Mouse (Mus musculus): ENCODE measurements around the gene Ifitm2. TPM values are rescaled to one million over a fixed set of nuclear protein-coding genes. Genes with fewer than 3 reads are reported as not detected.
"Not testable (repeated sequence)": the region's sequence is repeated elsewhere in the genome, so short reads cannot be mapped to it uniquely, and the experiment has no call there.

Ifitm2 gene
- polyA plus RNA-seq, 1 experiment from 2014 or later, result 949 TPM

DNA sequence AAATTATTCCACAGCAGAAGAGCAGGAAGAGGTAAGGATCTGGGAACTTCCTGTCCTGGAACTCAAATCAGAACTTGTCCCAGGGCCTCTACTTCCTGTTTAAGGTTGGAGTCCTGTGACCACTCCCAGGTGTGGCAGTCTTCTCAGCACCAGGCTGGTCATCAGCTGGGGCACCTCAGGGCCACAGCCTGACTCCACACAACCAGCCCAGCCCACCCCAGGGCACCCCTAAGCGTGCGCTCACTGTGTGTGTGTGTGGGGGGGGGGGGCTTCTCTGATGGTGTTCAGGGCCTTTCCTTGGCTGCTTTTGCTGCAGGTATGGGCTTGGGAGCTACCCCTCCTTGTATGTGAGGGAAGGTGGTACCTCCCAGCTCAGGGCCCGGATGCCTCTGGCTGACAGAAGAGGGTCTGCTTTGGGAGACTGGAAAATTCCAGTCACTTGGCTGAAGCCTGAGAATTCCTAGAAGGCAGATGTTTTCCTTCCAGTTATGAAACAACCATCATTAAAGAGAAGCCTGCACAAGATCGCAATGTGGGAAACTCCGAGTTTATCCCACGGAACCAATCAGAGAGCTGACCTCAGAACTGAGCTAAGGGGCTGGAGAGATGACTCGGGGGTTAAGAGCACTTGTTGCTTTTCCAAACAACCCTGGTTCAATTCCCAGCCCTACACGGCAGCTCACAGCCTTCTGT, 15.8 kb upstream of the Ifitm2 start:
- H3K4me2 ChIP-seq (ENCODE audit: low read depth, low read length), result no peak overlapping the region

GRCm38 (mm10) chr7:140970931-140971330, 15.1 kb upstream of the Ifitm2 start:
- 36% methylated on average over 7 of the region's 7 CpGs for WGBS
- H3K27ac ChIP-seq (ENCODE audit: low read length), result no peak overlapping the region; the same call in 1 of the 2 replicates
- H3K4me1 ChIP-seq (replicated peaks; ENCODE audit: control insufficient read depth, insufficient read depth, low read length), result peaks cover 13% of the 10 kb centered on the region
- H3K4me3 ChIP-seq (ENCODE audit: low read length), result no peak overlapping the region
- no peaks in the 10 kb centered on the region for H3K36me3 ChIP-seq (ENCODE audit: control insufficient read depth, insufficient read depth, low read length)
- H3K27me3 ChIP-seq (ENCODE audit: control insufficient read depth, insufficient read depth, low read depth, low read length), result no peaks in the 10 kb centered on the region
- H3K9me3 ChIP-seq (ENCODE audit: control insufficient read depth, low read length), result no peaks in the 10 kb centered on the region
- no peak for ATAC-seq (ENCODE audit: low read depth)
- H3K4me2 ChIP-seq (ENCODE audit: low read depth, low read length), result no peak overlapping the region
- no peak overlapping the region for H3K9ac ChIP-seq (ENCODE audit: low read length)

More for the DNA sequence above, 15.8 kb upstream of the Ifitm2 start:
- Histone ChIP-seq H3K4me3 (ENCODE audit: low read length) (no peak overlapping the region), H3K4me1 (replicated peaks; ENCODE audit: control insufficient read depth, insufficient read depth, low read length) (peaks cover 13% of the 10 kb centered on the region), H3K27me3 (ENCODE audit: control insufficient read depth, insufficient read depth, low read depth, low read length) (no peaks in the 10 kb centered on the region), H3K36me3 (ENCODE audit: control insufficient read depth, insufficient read depth, low read length) (no peaks in the 10 kb centered on the region), H3K27ac (ENCODE audit: low read length) (peak overlapping the region; percentile 78), H3K9me3 (ENCODE audit: control insufficient read depth, low read length) (no peaks in the 10 kb centered on the region), H3K9ac (ENCODE audit: low read length) (0 out of 2 replicates have a peak overlapping the region, but pooled peaks have one; percentile 34)
- 42% methylated on average over 8 of the region's 8 CpGs for WGBS
- peak; percentile 69 for ATAC-seq (ENCODE audit: low read depth)

DNA sequence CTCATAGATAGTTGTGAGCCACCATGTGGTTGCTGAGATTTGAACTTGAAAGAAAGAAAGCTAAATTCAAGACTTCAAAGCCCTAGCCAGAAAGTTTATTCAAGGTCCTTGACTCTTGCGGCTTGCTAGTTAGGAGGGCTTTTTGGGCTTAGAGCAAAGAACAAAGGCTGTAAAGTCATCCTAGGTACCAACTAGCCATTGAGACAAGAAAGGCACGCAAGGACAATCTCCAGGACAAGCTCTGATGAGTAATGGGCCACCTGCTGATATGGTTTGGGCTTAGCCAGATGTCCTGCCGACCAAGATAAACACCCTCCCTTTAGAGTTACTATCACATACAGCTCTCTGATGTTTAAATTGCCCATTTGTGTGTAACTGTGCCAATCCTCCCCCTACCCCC, 12.9 kb upstream of the Ifitm2 start:
- H3K36me3 ChIP-seq (ENCODE audit: control insufficient read depth, insufficient read depth, low read length); H3K27ac ChIP-seq (ENCODE audit: low read length); H3K27me3 ChIP-seq (ENCODE audit: control insufficient read depth, insufficient read depth, low read depth, low read length); ATAC-seq (ENCODE audit: low read depth); H3K4me2 ChIP-seq (ENCODE audit: low read depth, low read length); H3K4me3 ChIP-seq (ENCODE audit: low read length); H3K9me3 ChIP-seq (ENCODE audit: control insufficient read depth, low read length); H3K9ac ChIP-seq (ENCODE audit: low read length): not testable (repeated sequence)
- H3K4me1 ChIP-seq (replicated peaks; ENCODE audit: control insufficient read depth, insufficient read depth, low read length), result peaks cover 13% of the 10 kb centered on the region
- 28% methylated on average over 3 of the region's 3 CpGs for WGBS

DNA sequence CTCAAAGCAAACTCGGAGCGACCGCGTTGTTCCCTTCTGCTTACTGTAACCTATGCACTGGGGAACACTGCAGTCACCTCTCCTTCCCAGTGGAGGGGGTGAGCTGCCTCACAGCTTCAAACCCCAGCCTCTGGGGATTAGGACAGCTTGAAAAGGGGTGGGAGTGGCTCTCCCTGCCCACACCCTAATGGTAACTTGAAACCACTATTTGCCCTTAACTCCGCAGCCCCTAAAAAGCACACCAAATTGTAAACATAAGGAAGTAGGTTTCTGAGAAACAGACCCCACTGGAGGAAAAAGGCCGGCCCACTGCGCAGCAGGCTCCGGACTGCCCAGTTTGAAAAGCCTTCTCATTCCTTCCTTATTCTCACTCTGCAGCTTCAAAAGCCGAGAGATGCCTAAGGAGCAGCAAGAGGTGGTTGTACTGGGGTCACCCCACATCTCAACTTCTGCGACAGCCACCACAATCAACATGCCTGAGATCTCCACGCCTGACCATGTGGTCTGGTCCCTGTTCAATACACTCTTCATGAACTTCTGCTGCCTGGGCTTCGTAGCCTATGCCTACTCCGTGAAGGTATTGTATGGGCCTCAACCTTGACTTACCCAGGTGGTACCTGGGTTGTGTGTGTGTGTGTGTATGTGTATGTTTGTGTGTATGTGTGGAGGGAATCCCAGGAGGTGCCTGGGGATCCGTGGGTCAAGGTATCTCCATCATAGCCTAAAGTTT, 12.2 kb upstream of the Ifitm2 start:
- H3K36me3 ChIP-seq (ENCODE audit: control insufficient read depth, insufficient read depth, low read length), result no peaks in the 10 kb centered on the region
- ATAC-seq (ENCODE audit: low read depth), result peak; percentile 70
- H3K27ac ChIP-seq (ENCODE audit: low read length), result peak overlapping the region; percentile 51; the same call in 1 of the 2 replicates
- peak overlapping the region; percentile 33; the same call in 1 of the 2 replicates for H3K9ac ChIP-seq (ENCODE audit: low read length)
- peak overlapping the region; percentile 5; the same call in 1 of the 2 replicates for H3K4me3 ChIP-seq (ENCODE audit: low read length)
- no peaks in the 10 kb centered on the region for H3K9me3 ChIP-seq (ENCODE audit: control insufficient read depth, low read length)
- H3K4me2 ChIP-seq (ENCODE audit: low read depth, low read length), result peak overlapping the region; percentile 37
- H3K4me1 ChIP-seq (replicated peaks; ENCODE audit: control insufficient read depth, insufficient read depth, low read length), result peaks cover 13% of the 10 kb centered on the region
- 11% methylated on average over 14 of the region's 14 CpGs for WGBS
- no peaks in the 10 kb centered on the region for H3K27me3 ChIP-seq (ENCODE audit: control insufficient read depth, insufficient read depth, low read depth, low read length)

- Histone ChIP-seq H3K4me3 (ENCODE audit: low read length) (no peak within 1 kb of the TSS; the same call in 1 of the 2 replicates), H3K9ac (ENCODE audit: low read length) (peak within 1 kb of the TSS; percentile 33; the same call in 1 of the 2 replicates), H3K4me2 (ENCODE audit: low read depth, low read length) (0 out of 2 replicates have a peak within 1 kb of the TSS, but pooled peaks have one; percentile 37)
These were observed 11.1 kb upstream of the Ifitm2 start, which contains the start of gene Ifitm1 for GRCm38 (mm10) chr7:140966921-140967320. Ifitm1 (plus strand) TSS chr7:140967221.

GRCm38 (mm10) chr7:140962733-140963132, 6.9 kb upstream of the Ifitm2 start:
- no peaks in the 10 kb centered on the region for H3K9me3 ChIP-seq (ENCODE audit: control insufficient read depth, low read length)
- H3K9ac ChIP-seq (ENCODE audit: low read length), result no peak overlapping the region
- H3K4me2 ChIP-seq (ENCODE audit: low read depth, low read length), result no peak overlapping the region
- no peak overlapping the region for H3K27ac ChIP-seq (ENCODE audit: low read length)
- no peaks in the 10 kb centered on the region; the same call in 1 of the 2 replicates for H3K27me3 ChIP-seq (ENCODE audit: control insufficient read depth, insufficient read depth, low read depth, low read length)
- no peak for ATAC-seq (ENCODE audit: low read depth)
- H3K4me1 ChIP-seq (replicated peaks; ENCODE audit: control insufficient read depth, insufficient read depth, low read length), result no peaks in the 10 kb centered on the region
- 86% methylated on average over 2 of the region's 2 CpGs for WGBS
- no peak overlapping the region for H3K4me3 ChIP-seq (ENCODE audit: low read length)
- no peaks in the 10 kb centered on the region for H3K36me3 ChIP-seq (ENCODE audit: control insufficient read depth, insufficient read depth, low read length)

More at GRCm38 (mm10) chr7:140966921-140967320, 11.1 kb upstream of the Ifitm2 start, which contains the start of gene Ifitm1:
- no peaks in the 10 kb centered on the region for H3K27me3 ChIP-seq (ENCODE audit: control insufficient read depth, insufficient read depth, low read depth, low read length)
- WGBS, result 85% methylated on average over 4 of the region's 4 CpGs
- no peaks in the 10 kb centered on the region for H3K36me3 ChIP-seq (ENCODE audit: control insufficient read depth, insufficient read depth, low read length)
- no peaks in the 10 kb centered on the region for H3K9me3 ChIP-seq (ENCODE audit: control insufficient read depth, low read length)
- H3K27ac ChIP-seq (ENCODE audit: low read length), result peak within 1 kb of the TSS; percentile 51; the same call in 1 of the 2 replicates
- H3K4me1 ChIP-seq (replicated peaks; ENCODE audit: control insufficient read depth, insufficient read depth, low read length), result peaks cover 13% of the 10 kb centered on the region
- ATAC-seq (ENCODE audit: low read depth), result no peak

- Histone ChIP-seq H3K27me3 (ENCODE audit: control insufficient read depth, insufficient read depth, low read depth, low read length) (no peaks in the 10 kb centered on the region; the same call in 1 of the 2 replicates), H3K4me1 (replicated peaks; ENCODE audit: control insufficient read depth, insufficient read depth, low read length) (peaks cover 3% of the 10 kb centered on the region), H3K4me3 (ENCODE audit: low read length) (no peak overlapping the region), H3K9ac (ENCODE audit: low read length) (no peak overlapping the region), H3K9me3 (ENCODE audit: control insufficient read depth, low read length) (no peaks in the 10 kb centered on the region), H3K4me2 (ENCODE audit: low read depth, low read length) (no peak overlapping the region), H3K27ac (ENCODE audit: low read length) (no peak overlapping the region), H3K36me3 (ENCODE audit: control insufficient read depth, insufficient read depth, low read length) (no peaks in the 10 kb centered on the region)
- WGBS, result 74% methylated on average over 2 of the region's 2 CpGs
- ATAC-seq (ENCODE audit: low read depth), result no peak
These were observed 5.6 kb upstream of the Ifitm2 start for GRCm38 (mm10) chr7:140961416-140961815.

DNA sequence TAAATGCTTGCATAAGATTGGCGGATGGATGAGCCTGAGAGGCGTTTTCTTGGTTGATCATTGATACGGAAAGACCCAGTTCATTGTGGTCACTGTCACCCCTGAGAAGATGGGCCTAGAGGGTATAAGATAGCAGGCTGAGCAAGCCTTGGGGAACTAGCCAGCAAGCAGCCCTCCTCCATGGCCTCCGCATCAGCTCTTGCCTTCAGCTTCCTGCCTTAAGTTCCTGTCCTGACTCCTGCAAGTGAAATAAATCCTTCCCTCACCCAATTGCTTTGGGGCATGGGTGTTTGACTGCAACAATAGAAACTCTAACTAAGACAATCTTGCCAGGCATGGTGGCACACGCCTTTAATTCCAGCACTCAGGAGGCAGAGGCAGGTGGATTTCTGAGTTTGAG, 4.2 kb upstream of the Ifitm2 start:
- no peak for ATAC-seq (ENCODE audit: low read depth)
- H3K4me2 ChIP-seq (ENCODE audit: low read depth, low read length), result no peak overlapping the region
- H3K9me3 ChIP-seq (ENCODE audit: control insufficient read depth, low read length), result no peaks in the 10 kb centered on the region
- H3K27ac ChIP-seq (ENCODE audit: low read length), result no peak overlapping the region
- peaks cover 8% of the 10 kb centered on the region for H3K4me1 ChIP-seq (replicated peaks; ENCODE audit: control insufficient read depth, insufficient read depth, low read length)
- no peaks in the 10 kb centered on the region; the same call in 1 of the 2 replicates for H3K27me3 ChIP-seq (ENCODE audit: control insufficient read depth, insufficient read depth, low read depth, low read length)
- H3K4me3 ChIP-seq (ENCODE audit: low read length), result no peak overlapping the region
- no peak overlapping the region for H3K9ac ChIP-seq (ENCODE audit: low read length)
- no peaks in the 10 kb centered on the region for H3K36me3 ChIP-seq (ENCODE audit: control insufficient read depth, insufficient read depth, low read length)
- WGBS, result 80% methylated on average over 5 of the region's 5 CpGs

Measured in lung, embryonic 16.5 days (tissue).